Mouse (Mus musculus) liver, embryonic 15.5 days (tissue): Measurements from ENCODE around the gene Vwa2. TPM values are rescaled to one million over a fixed set of nuclear protein-coding genes. Genes with fewer than 3 reads are reported as not detected.

Experiments used
- ATAC-seq: fragments of 200-750 bp; cut with Nextera tagmentation; 2 replicates; pipeline ENCODE4 v1.8.0; 2017; ENCODE audit warnings: moderate number of reproducible peaks, mild to moderate bottlenecking, moderate library complexity; ENCODE audit not compliant: insufficient read depth
- H3K27ac ChIP-seq: fragments of 300-500 bp; sonication (generic); replicated peaks from 2 replicates; pipeline ENCODE4 v1.5.1; 2015; ENCODE audit warnings: mild to moderate bottlenecking, inconsistent platforms
- H3K27me3 ChIP-seq: fragments of 300-500 bp; sonication (generic); 2 replicates; pipeline ENCODE4 v1.6.1; 2015; ENCODE audit warnings: mild to moderate bottlenecking, inconsistent platforms
- H3K36me3 ChIP-seq: fragments of 300-500 bp; sonication (generic); replicated peaks from 2 replicates; pipeline ENCODE4 v1.6.1; 2015; ENCODE audit warnings: moderate library complexity, mild to moderate bottlenecking, inconsistent platforms
- H3K4me1 ChIP-seq: fragments of 300-500 bp; sonication (generic); replicated peaks from 2 replicates; pipeline ENCODE4 v1.6.1; 2015; ENCODE audit warnings: inconsistent platforms
- H3K4me2 ChIP-seq: fragments of 300-500 bp; sonication (generic); 2 replicates; pipeline ENCODE4 v1.6.1; 2015; ENCODE audit warnings: moderate library complexity, mild to moderate bottlenecking, inconsistent platforms
- H3K4me3 ChIP-seq: fragments of 300-500 bp; sonication (generic); replicated peaks from 2 replicates; pipeline ENCODE4 v1.5.1; 2015; ENCODE audit warnings: mild to moderate bottlenecking, inconsistent platforms
- H3K9ac ChIP-seq: fragments of 300-500 bp; sonication (generic); 2 replicates; pipeline ENCODE4 v1.6.1; 2015; ENCODE audit warnings: moderate library complexity, mild to moderate bottlenecking, inconsistent platforms
- H3K9me3 ChIP-seq: fragments of 300-500 bp; sonication (generic); replicated peaks from 2 replicates; pipeline ENCODE4 v1.6.1; 2016; ENCODE audit warnings: inconsistent platforms
- WGBS: fragments of 180-500 bp; shearing (Covaris S2); methylation state at CpG from one replicate; pipeline ENCODE4 v1.1.7; 2015; ENCODE audit warnings: mixed read lengths; ENCODE audit not compliant: insufficient replicate concordance; 5-methylcytosine and 5-hydroxymethylcytosine counted together
- polyA plus RNA-seq: library from polyadenylated mRNA; unstranded; fragments of >200 nt; fragmentation: Nextera tagmentation; extraction: Ambion mirVana; gene quantifications from 2 replicates; pipeline ENCODE4 v1.2.1, GENCODE M21; 2015

Gene Vwa2
- 0.02 TPM in 1 of 2 replicates, not detected in the other for polyA plus RNA-seq

GRCm38 (mm10) chr19:56873816-56874600 lies at the start of gene Vwa2:
Gene Vwa2 (plus strand): TSS chr19:56874249.
- Histone ChIP-seq H3K27me3 (peaks cover 97% of the 10 kb centered on the region), H3K9ac (no peak within 1 kb of the TSS), H3K27ac (no peak within 1 kb of the TSS), H3K9me3 (no peaks in the 10 kb centered on the region), H3K4me3 (peak within 1 kb of the TSS; percentile 23), H3K4me2 (peak within 1 kb of the TSS; percentile 56), H3K4me1 (peaks cover 8% of the 10 kb centered on the region), H3K36me3 (no peaks in the 10 kb centered on the region)
- ATAC-seq = no peak
- WGBS = 3% methylated on average over 71 of the region's 71 CpGs

DNA sequence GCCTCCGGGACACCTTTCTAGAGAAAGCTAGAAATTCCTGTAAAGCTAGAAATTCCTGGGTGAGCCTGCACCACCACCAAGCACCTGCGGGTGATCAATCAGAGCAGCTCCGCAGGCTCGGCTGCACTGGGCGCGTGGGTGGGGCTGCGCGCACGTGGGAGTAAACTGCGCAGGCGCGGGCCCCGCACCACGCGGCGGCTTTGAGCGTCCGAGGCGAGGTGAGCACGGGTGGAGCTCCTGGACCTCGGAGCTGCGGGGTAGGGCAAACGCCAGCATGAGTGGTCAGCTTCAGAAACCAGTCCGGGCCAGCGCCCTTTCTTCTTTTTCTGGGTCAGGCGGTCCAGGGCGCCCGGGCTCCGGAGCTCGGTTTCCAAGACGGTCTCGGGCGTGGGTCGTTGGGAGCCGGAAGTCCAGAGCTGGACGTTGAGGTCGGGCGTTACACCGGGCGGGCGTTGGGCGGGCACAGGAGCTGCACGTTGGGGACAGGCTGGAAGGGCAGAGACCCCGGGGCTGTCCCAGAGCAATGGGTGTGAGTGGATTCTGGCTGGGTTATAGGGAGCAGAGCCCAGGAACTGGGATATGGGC lies 47.9 kb upstream of the Vwa2 start, which contains the start of gene Tdrd1:
Gene Tdrd1 (plus strand): TSS at position 163 of the 585 bp plus-strand sequence.
- Histone ChIP-seq H3K9ac (no peak within 1 kb of the TSS), H3K27me3 (peaks cover 37% of the 10 kb centered on the region), H3K9me3 (no peaks in the 10 kb centered on the region), H3K27ac (no peak within 1 kb of the TSS), H3K4me3 (no peak within 1 kb of the TSS), H3K4me1 (peaks cover 12% of the 10 kb centered on the region), H3K4me2 (peak within 1 kb of the TSS; percentile 32), H3K36me3 (no peaks in the 10 kb centered on the region)
- no peak for ATAC-seq
- WGBS = 50% methylated on average over 44 of the region's 44 CpGs

DNA sequence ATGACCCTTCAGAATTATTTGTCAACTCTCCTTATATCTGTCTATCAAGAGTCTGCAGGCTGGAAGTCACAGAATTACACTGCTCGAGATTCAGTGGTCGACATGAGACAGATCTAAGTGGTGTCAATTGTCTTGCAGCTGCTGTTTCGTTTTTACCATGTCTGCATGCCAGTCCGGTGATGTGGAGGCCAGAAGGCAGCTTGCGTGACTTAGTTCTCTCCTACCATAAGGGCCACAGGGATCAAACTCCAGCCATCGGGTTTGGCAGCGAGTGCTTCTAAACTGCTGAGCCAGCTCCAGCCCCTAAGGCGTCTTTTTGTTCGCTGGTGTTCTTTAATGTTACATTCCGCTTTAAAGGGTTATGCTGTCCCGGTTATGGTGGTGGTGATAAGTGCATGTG lies 45.7 kb upstream of the Vwa2 start:
- Histone ChIP-seq H3K9me3 (no peaks in the 10 kb centered on the region), H3K4me2 (no peak overlapping the region), H3K4me1 (0 out of 2 replicates have a peak, but pooled peaks cover 4% of the 10 kb centered on the region), H3K27me3 (peaks cover 33% of the 10 kb centered on the region), H3K4me3 (no peak overlapping the region), H3K36me3 (no peaks in the 10 kb centered on the region), H3K9ac (no peak overlapping the region), H3K27ac (no peak overlapping the region)
- 77% methylated on average over 11 of the region's 11 CpGs for WGBS
- ATAC-seq = no peak

DNA sequence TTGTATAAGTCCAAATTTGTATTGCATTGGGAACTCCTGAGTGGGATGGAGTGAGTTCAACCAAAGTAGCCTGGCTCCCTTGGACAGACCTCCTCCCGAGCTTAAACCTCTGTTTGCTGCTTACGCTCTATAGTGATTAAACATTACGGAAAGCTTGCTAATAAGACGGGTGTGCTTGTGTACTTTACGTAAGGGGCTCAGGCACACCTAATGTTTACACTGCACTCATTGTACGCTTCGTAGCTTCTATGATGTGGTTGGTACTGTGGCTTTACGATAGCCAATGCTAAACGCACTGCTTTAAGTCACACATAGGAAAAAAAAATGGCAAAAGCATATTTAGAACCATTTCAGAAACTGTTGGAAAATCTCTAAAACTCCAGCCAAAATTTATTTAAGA lies 44.8 kb upstream of the Vwa2 start:
- H3K36me3 ChIP-seq = no peaks in the 10 kb centered on the region
- H3K9ac ChIP-seq = no peak overlapping the region
- H3K27ac ChIP-seq = no peak overlapping the region
- no peak for ATAC-seq
- WGBS = 69% methylated on average over 9 of the region's 9 CpGs
- no peak overlapping the region for H3K4me2 ChIP-seq
- H3K9me3 ChIP-seq = no peaks in the 10 kb centered on the region
- 0 out of 2 replicates have a peak, but pooled peaks cover 4% of the 10 kb centered on the region for H3K4me1 ChIP-seq
- H3K27me3 ChIP-seq = peaks cover 26% of the 10 kb centered on the region
- H3K4me3 ChIP-seq = no peak overlapping the region

GRCm38 (mm10) chr19:56830163-56830562 lies 43.9 kb upstream of the Vwa2 start:
- H3K36me3 ChIP-seq = no peaks in the 10 kb centered on the region
- 79% methylated on average over 4 of the region's 4 CpGs for WGBS
- peaks cover 19% of the 10 kb centered on the region for H3K27me3 ChIP-seq
- no peak for ATAC-seq
- no peaks in the 10 kb centered on the region for H3K9me3 ChIP-seq
- no peak overlapping the region for H3K27ac ChIP-seq
- H3K4me2 ChIP-seq = no peak overlapping the region
- 0 out of 2 replicates have a peak, but pooled peaks cover 4% of the 10 kb centered on the region for H3K4me1 ChIP-seq
- no peak overlapping the region for H3K9ac ChIP-seq
- H3K4me3 ChIP-seq = no peak overlapping the region

GRCm38 (mm10) chr19:56835340-56835739 lies 38.7 kb upstream of the Vwa2 start:
- Histone ChIP-seq H3K4me3 (no peak overlapping the region), H3K27ac (no peak overlapping the region), H3K4me1 (no peaks in the 10 kb centered on the region), H3K9ac (no peak overlapping the region), H3K36me3 (no peaks in the 10 kb centered on the region), H3K4me2 (no peak overlapping the region), H3K9me3 (no peaks in the 10 kb centered on the region), H3K27me3 (no peaks in the 10 kb centered on the region; the same call in 1 of the 2 replicates)
- WGBS = 72% methylated on average over 9 of the region's 9 CpGs
- no peak for ATAC-seq

- Histone ChIP-seq H3K36me3 (no peaks in the 10 kb centered on the region), H3K9me3 (no peaks in the 10 kb centered on the region), H3K27me3 (no peaks in the 10 kb centered on the region), H3K4me1 (no peaks in the 10 kb centered on the region), H3K4me2 (no peak overlapping the region), H3K27ac (no peak overlapping the region), H3K4me3 (no peak overlapping the region), H3K9ac (no peak overlapping the region)
- WGBS = 70% methylated on average over 17 of the region's 17 CpGs
- ATAC-seq = no peak
Observed at GRCm38 (mm10) chr19:56838942-56839706, 34.9 kb upstream of the Vwa2 start.

DNA sequence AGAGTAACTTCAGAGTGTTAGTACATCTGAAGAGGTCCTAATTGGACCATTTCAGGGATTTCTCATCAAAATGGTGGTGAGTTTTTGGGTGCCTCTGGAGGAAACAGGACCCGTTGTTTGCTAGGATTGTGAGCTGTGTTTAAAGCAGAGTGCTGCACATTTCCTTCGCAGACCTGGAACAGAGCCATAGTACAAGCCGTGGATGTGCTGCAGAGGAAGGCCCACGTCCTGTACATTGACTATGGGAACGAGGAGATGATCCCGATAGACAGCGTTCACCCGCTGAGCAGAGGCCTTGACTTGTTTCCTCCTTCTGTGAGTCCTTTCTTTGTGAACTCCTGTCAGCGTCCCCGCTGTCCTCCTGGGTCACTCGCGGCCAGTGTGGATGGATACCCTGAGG lies 31.1 kb upstream of the Vwa2 start:
- H3K4me2 ChIP-seq = no peak overlapping the region
- no peaks in the 10 kb centered on the region for H3K9me3 ChIP-seq
- no peaks in the 10 kb centered on the region for H3K36me3 ChIP-seq

GRCm38 (mm10) chr19:56852590-56852989 lies 21.5 kb upstream of the Vwa2 start:
- Histone ChIP-seq H3K9ac (no peak overlapping the region), H3K9me3 (no peaks in the 10 kb centered on the region), H3K4me1 (no peaks in the 10 kb centered on the region), H3K27ac (no peak overlapping the region), H3K4me2 (no peak overlapping the region), H3K4me3 (no peak overlapping the region), H3K27me3 (no peaks in the 10 kb centered on the region), H3K36me3 (no peaks in the 10 kb centered on the region)
- ATAC-seq = no peak

More for the DNA sequence above, 31.1 kb upstream of the Vwa2 start:
- H3K4me3 ChIP-seq = no peak overlapping the region
- ATAC-seq = no peak
- no peaks in the 10 kb centered on the region for H3K4me1 ChIP-seq
- no peaks in the 10 kb centered on the region for H3K27me3 ChIP-seq
- 75% methylated on average over 12 of the region's 12 CpGs for WGBS
- no peak overlapping the region for H3K27ac ChIP-seq
- H3K9ac ChIP-seq = no peak overlapping the region

GRCm38 (mm10) chr19:56856455-56856854 lies 17.6 kb upstream of the Vwa2 start:
- Histone ChIP-seq H3K36me3 (no peaks in the 10 kb centered on the region), H3K4me2 (no peak overlapping the region), H3K27ac (no peak overlapping the region), H3K9ac (no peak overlapping the region), H3K27me3 (no peaks in the 10 kb centered on the region), H3K4me3 (no peak overlapping the region), H3K4me1 (no peaks in the 10 kb centered on the region), H3K9me3 (no peaks in the 10 kb centered on the region)
- WGBS = 47% methylated on average over 5 of the region's 5 CpGs
- ATAC-seq = no peak

GRCm38 (mm10) chr19:56867701-56868100 lies 6.3 kb upstream of the Vwa2 start:
- no peak overlapping the region for H3K9ac ChIP-seq
- peaks cover 48% of the 10 kb centered on the region for H3K27me3 ChIP-seq
- no peak overlapping the region for H3K27ac ChIP-seq
- no peaks in the 10 kb centered on the region for H3K4me1 ChIP-seq
- H3K4me2 ChIP-seq = no peak overlapping the region
- H3K4me3 ChIP-seq = no peak overlapping the region
- no peak for ATAC-seq
- no peaks in the 10 kb centered on the region for H3K36me3 ChIP-seq
- H3K9me3 ChIP-seq = no peaks in the 10 kb centered on the region
- 44% methylated on average over 4 of the region's 4 CpGs for WGBS
